Mouse (Mus musculus): ENCODE results near the gene Kcnd3.

DNA sequence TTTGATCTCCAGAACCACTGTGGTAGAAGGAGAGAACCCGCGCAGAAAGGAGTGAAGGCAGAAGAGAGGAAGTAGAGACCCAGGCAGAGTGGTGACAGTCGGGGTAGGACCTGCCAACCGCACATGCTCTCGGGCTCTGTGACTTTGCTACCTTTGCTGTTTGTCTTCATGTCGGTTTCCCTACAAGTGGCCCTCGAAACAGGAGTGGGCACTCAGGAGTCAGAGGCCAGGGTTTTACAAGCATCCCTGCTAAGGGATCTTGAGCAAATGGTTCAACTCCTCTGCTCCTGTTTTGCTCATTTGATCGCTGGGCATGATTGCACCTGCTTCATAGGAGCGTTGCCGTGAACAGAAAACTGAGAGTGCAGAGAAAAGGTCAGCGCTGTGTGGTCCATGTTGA, 15.2 kb upstream of the Kcnd3 start:
- no peak for TF ChIP-seq CTCF (IDR thresholded peaks at IDR 0.05; ENCODE audit: low read depth)
- TF ChIP-seq EP300 (IDR thresholded peaks at IDR 0.05; ENCODE audit: low read depth) = no peak
